Mouse (Mus musculus) liver, embryonic 13.5 days (tissue): ENCODE results near the gene Zfp213. TPM values are rescaled to one million over a fixed set of nuclear protein-coding genes. Genes with fewer than 3 reads are reported as not detected.

ENCODE experiments used
- ATAC-seq: fragments of 200-750 bp; cut with Nextera tagmentation; 2 replicates; pipeline ENCODE4 v1.8.0; 2017; ENCODE audit warnings: low read depth, mild to moderate bottlenecking, moderate number of reproducible peaks, moderate library complexity
- DNase-seq: peaks from one replicate; pipeline ENCODE4 v3.0.0; 2022
- H3K27ac ChIP-seq: fragments of 300-500 bp; sonication (generic); 2 replicates; pipeline ENCODE4 v1.5.1; 2015; ENCODE audit warnings: moderate library complexity, mild to moderate bottlenecking, inconsistent platforms
- H3K27me3 ChIP-seq: fragments of 300-500 bp; sonication (generic); 2 replicates; pipeline ENCODE4 v1.6.1; 2015; ENCODE audit warnings: mild to moderate bottlenecking, inconsistent platforms
- H3K36me3 ChIP-seq: fragments of 300-500 bp; sonication (generic); 2 replicates; pipeline ENCODE4 v1.6.1; 2015; ENCODE audit warnings: mild to moderate bottlenecking, inconsistent platforms
- H3K4me1 ChIP-seq: fragments of 300-500 bp; sonication (generic); replicated peaks from 2 replicates; pipeline ENCODE4 v1.6.1; 2015; ENCODE audit warnings: inconsistent platforms
- H3K4me2 ChIP-seq: fragments of 300-500 bp; sonication (generic); 2 replicates; pipeline ENCODE4 v1.6.1; 2015; ENCODE audit warnings: inconsistent platforms, mild to moderate bottlenecking, moderate library complexity
- H3K4me3 ChIP-seq: fragments of 300-500 bp; sonication (generic); replicated peaks from 2 replicates; pipeline ENCODE4 v1.5.1; 2015; ENCODE audit warnings: mild to moderate bottlenecking, inconsistent platforms
- H3K9ac ChIP-seq: fragments of 300-500 bp; sonication (generic); 2 replicates; pipeline ENCODE4 v1.6.1; 2015; ENCODE audit warnings: mild to moderate bottlenecking, inconsistent platforms
- H3K9me3 ChIP-seq: fragments of 300-500 bp; sonication (generic); replicated peaks from 2 replicates; pipeline ENCODE4 v1.6.1; 2016; ENCODE audit warnings: inconsistent platforms
- WGBS: fragments of 180-500 bp; shearing (Covaris S2); methylation state at CpG from one replicate; pipeline ENCODE4 v1.1.7; 2015; ENCODE audit not compliant: insufficient replicate concordance; 5-methylcytosine and 5-hydroxymethylcytosine counted together
- polyA plus RNA-seq: library from polyadenylated mRNA; unstranded; fragments of >200 nt; fragmentation: Nextera tagmentation; extraction: Ambion mirVana; gene quantifications from 2 replicates; pipeline ENCODE4 v1.2.1, GENCODE M21; 2015

Gene Zfp213
- polyA plus RNA-seq, 1 experiment from 2014 or later: 6.5 TPM

DNA sequence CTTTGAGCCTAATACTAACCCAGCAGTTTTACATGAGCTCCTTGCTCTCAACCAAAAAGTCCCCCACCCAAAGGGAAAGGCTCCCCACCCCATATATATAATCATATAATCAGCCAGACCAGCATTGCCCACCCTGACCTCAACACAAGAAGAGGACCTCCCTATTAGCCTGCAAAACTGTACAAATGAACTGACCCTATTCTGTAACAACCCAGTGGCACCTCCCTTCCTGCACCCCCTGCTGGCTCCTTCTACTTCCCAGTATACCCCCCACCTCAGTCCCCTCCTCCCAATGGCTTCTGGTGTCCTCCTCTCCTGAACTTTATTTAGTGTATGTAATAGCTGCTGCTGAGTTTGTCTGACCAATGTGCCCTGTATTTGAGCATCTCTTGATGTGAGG, 12.6 kb downstream of the Zfp213 start:
- Histone ChIP-seq H3K4me3 (peak overlapping the region; percentile 68), H3K27ac (peak overlapping the region; percentile 81), H3K4me2 (peak overlapping the region; percentile 84), H3K9me3 (no peaks in the 10 kb centered on the region), H3K27me3 (no peaks in the 10 kb centered on the region), H3K9ac (peak overlapping the region; percentile 75), H3K4me1 (peaks cover 51% of the 10 kb centered on the region), H3K36me3 (peaks cover 18% of the 10 kb centered on the region)
- no peak for DNase-seq
- no peak for ATAC-seq

GRCm38 (mm10) chr17:23550856-23551255, 13.2 kb downstream of the Zfp213 start:
- Histone ChIP-seq H3K9ac (peak overlapping the region; percentile 75), H3K9me3 (no peaks in the 10 kb centered on the region), H3K36me3 (peaks cover 12% of the 10 kb centered on the region), H3K4me2 (peak overlapping the region; percentile 84), H3K4me1 (peaks cover 54% of the 10 kb centered on the region), H3K27ac (peak overlapping the region; percentile 81), H3K27me3 (no peaks in the 10 kb centered on the region), H3K4me3 (peak overlapping the region; percentile 68)
- ATAC-seq: no peak
- no peak for DNase-seq
- WGBS: 0% methylated on average over 15 of the region's 15 CpGs

DNA sequence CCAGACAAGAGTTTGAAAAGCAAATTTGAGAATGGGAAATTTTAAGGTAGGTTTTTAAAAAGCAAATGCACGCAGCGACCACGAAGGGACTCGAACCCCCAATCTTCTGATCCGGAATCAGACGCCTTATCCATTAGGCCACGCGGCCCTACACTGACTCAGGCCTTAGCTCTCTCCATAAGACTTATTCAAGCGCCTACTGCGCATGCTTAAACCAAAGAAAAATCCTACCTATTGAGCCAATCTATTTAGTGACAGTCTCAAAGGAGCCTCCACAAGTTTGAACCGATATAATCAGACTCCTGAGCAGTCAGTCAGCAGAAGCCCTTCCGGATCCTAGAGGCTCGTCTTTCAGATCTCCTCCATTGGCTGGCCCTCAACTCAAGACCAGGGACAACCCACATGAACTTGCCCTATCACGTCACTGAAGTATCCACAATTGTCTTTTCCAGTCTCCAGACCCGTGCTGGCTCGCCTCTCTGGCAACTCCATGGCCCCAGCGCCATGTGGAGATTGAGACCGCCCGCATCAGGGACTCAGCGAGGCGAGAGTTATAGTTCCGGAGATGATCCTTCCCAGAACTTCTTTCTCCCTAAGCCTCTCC, 13.7 kb downstream of the Zfp213 start:
- under 1% methylated on average over 22 of the region's 22 CpGs for WGBS
- no peaks in the 10 kb centered on the region for H3K9me3 ChIP-seq
- ATAC-seq (peak; percentile 49), DNase-seq (peak; percentile 86)
- peak overlapping the region; percentile 84 for H3K4me2 ChIP-seq
- H3K36me3 ChIP-seq: peaks cover 7% of the 10 kb centered on the region; the same call in 1 of the 2 replicates
- no peaks in the 10 kb centered on the region for H3K27me3 ChIP-seq
- H3K4me3 ChIP-seq: peak overlapping the region; percentile 68
- peak overlapping the region; percentile 81 for H3K27ac ChIP-seq
- peaks cover 54% of the 10 kb centered on the region for H3K4me1 ChIP-seq
- peak overlapping the region; percentile 75 for H3K9ac ChIP-seq

GRCm38 (mm10) chr17:23549441-23549840, 14.6 kb downstream of the Zfp213 start:
- DNase-seq: no peak
- 0 out of 2 replicates have a peak, but pooled peaks cover under 1% of the 10 kb centered on the region for H3K36me3 ChIP-seq
- H3K4me1 ChIP-seq: peaks cover 54% of the 10 kb centered on the region
- 5% methylated on average over 9 of the region's 9 CpGs for WGBS
- H3K4me2 ChIP-seq: peak overlapping the region; percentile 84
- peak overlapping the region; percentile 63 for H3K9ac ChIP-seq
- H3K27ac ChIP-seq: peak overlapping the region; percentile 58
- H3K9me3 ChIP-seq: no peaks in the 10 kb centered on the region
- ATAC-seq: no peak
- H3K27me3 ChIP-seq: no peaks in the 10 kb centered on the region
- H3K4me3 ChIP-seq: peak overlapping the region; percentile 68

- Histone ChIP-seq H3K27me3 (no peaks in the 10 kb centered on the region), H3K4me3 (peak overlapping the region; percentile 68), H3K9me3 (no peaks in the 10 kb centered on the region), H3K36me3 (no peaks in the 10 kb centered on the region), H3K4me2 (peak overlapping the region; percentile 84), H3K27ac (peak overlapping the region; percentile 58), H3K9ac (peak overlapping the region; percentile 63), H3K4me1 (peaks cover 55% of the 10 kb centered on the region)
- ATAC-seq (peak; percentile 52), DNase-seq (peak; percentile 88)
- under 1% methylated on average over 15 of the region's 15 CpGs for WGBS
Observed at GRCm38 (mm10) chr17:23548615-23549014, 15.4 kb downstream of the Zfp213 start.

DNA sequence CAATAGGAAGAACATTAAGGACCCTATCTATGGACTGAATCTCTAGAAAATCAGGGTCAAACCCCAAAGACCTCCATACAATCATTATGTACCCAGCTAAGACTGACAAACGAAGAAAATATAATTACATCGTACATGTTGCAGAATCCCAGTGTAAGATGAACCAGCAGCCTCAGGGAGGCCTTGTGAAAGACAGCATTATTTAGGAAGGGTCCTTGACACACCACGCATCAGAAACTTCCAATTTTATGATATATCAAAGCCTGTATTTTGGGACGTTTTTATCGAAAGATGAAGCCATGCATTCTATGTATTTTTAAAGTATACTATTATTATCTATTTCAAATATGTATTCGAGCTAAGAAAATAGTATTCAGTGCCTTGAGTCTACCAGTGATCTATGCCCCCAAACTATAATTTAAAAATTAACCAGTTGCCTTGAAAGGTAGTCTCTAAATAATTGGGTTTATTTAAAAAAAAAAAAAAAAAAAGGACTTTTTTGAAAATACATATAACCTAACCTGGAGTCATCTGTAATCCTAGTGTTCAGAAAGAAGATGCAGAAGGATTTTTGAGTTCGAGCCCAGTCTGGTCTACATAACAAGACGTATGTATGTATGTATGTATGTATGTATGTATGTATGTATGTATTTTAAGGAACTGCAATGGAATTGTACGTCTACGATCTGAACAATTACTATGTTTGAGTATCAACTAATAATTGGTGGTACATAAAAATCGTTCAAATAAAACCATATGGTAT, 16.2 kb downstream of the Zfp213 start:
- Histone ChIP-seq H3K4me1 (peaks cover 56% of the 10 kb centered on the region), H3K4me2 (peak overlapping the region; percentile 84), H3K27ac (no peak overlapping the region), H3K9ac (no peak overlapping the region), H3K27me3 (no peaks in the 10 kb centered on the region; the same call in 1 of the 2 replicates), H3K9me3 (no peaks in the 10 kb centered on the region), H3K4me3 (peak overlapping the region; percentile 76), H3K36me3 (no peaks in the 10 kb centered on the region)
- WGBS: 42% methylated on average over 11 of the region's 11 CpGs
- no peak for ATAC-seq
- DNase-seq: no peak

DNA sequence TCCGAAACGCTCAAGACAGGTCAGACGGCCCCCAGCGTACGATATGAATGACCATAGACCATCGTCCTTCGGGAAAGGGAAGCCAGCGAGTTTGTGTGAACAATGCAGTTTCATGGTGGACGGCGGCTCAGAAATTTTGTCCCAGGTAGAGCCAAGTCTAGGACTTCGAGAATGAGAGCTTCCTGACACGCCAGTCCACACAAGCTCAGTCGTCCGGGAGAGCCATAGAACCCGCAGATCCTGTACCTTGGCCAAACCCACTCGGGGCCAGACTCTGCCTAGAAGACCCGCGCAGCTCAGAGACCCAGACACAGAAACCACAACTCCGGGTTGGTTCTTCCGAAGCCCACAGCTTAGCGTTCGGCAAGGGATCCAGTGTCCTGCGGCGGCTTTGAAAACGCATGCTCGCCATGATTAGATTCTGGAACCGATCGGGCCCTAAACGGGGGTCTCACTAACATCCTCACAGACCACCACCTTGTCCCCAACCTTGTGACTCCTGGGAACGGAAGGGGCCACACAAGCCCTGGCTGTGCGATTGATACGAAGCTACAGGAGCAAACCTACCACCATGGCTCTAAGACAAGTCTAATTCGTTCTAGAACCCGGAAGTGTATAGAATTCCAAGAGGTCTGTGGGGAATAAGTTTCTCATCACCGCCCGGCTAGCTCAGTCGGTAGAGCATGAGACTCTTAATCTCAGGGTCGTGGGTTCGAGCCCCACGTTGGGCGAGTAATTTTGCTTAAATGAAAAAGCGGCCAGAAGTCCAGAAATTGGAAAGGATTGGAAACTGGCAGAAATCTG, 17.1 kb downstream of the Zfp213 start:
- peaks cover 55% of the 10 kb centered on the region for H3K4me1 ChIP-seq
- no peaks in the 10 kb centered on the region for H3K36me3 ChIP-seq
- under 1% methylated on average over 42 of the region's 42 CpGs for WGBS
- H3K4me3 ChIP-seq: peak overlapping the region; percentile 76
- DNase-seq: peak; percentile 78
- H3K27ac ChIP-seq: peak overlapping the region; percentile 73
- peaks cover 1% of the 10 kb centered on the region for H3K27me3 ChIP-seq
- peak; percentile 43 for ATAC-seq
- peak overlapping the region; percentile 83 for H3K9ac ChIP-seq
- peak overlapping the region; percentile 71 for H3K4me2 ChIP-seq
- H3K9me3 ChIP-seq: no peaks in the 10 kb centered on the region

GRCm38 (mm10) chr17:23546333-23546701, 17.7 kb downstream of the Zfp213 start:
- Histone ChIP-seq H3K4me2 (peak overlapping the region; percentile 71), H3K9me3 (no peaks in the 10 kb centered on the region), H3K36me3 (no peaks in the 10 kb centered on the region), H3K27me3 (peaks cover 7% of the 10 kb centered on the region), H3K9ac (peak overlapping the region; percentile 83), H3K4me3 (peak overlapping the region; percentile 76), H3K27ac (peak overlapping the region; percentile 73; the same call in 1 of the 2 replicates), H3K4me1 (peaks cover 57% of the 10 kb centered on the region)
- ATAC-seq: peak; percentile 56
- DNase-seq: peak; percentile 76
- WGBS: under 1% methylated on average over 20 of the region's 20 CpGs

- H3K4me2 ChIP-seq: peak overlapping the region; percentile 71
- no peaks in the 10 kb centered on the region for H3K9me3 ChIP-seq
- peak overlapping the region; percentile 76 for H3K4me3 ChIP-seq
- peaks cover 7% of the 10 kb centered on the region for H3K27me3 ChIP-seq
- H3K9ac ChIP-seq: peak overlapping the region; percentile 10; the same call in 1 of the 2 replicates
- no peaks in the 10 kb centered on the region for H3K36me3 ChIP-seq
- 4% methylated on average over 6 of the region's 6 CpGs for WGBS
- ATAC-seq: peak; percentile 2
- DNase-seq: no peak
- H3K4me1 ChIP-seq: peaks cover 57% of the 10 kb centered on the region
- no peak overlapping the region for H3K27ac ChIP-seq
Observed at GRCm38 (mm10) chr17:23545841-23546240, 18.2 kb downstream of the Zfp213 start.

- peaks cover 7% of the 10 kb centered on the region for H3K27me3 ChIP-seq
- no peak overlapping the region for H3K27ac ChIP-seq
- H3K4me3 ChIP-seq: no peak overlapping the region
- no peaks in the 10 kb centered on the region for H3K36me3 ChIP-seq
- no peak for ATAC-seq
- no peak for DNase-seq
- H3K4me2 ChIP-seq: no peak overlapping the region
- no peaks in the 10 kb centered on the region for H3K9me3 ChIP-seq
- WGBS: 81% methylated on average over 1 of the region's 1 CpGs
- H3K9ac ChIP-seq: no peak overlapping the region
- H3K4me1 ChIP-seq: peaks cover 63% of the 10 kb centered on the region
Observed at GRCm38 (mm10) chr17:23544766-23545165, 19.3 kb downstream of the Zfp213 start.

GRCm38 (mm10) chr17:23543983-23544382, 20.1 kb downstream of the Zfp213 start:
- Histone ChIP-seq H3K27me3 (peaks cover 7% of the 10 kb centered on the region), H3K4me2 (no peak overlapping the region), H3K27ac (no peak overlapping the region), H3K9ac (no peak overlapping the region), H3K9me3 (no peaks in the 10 kb centered on the region), H3K36me3 (no peaks in the 10 kb centered on the region), H3K4me1 (peaks cover 55% of the 10 kb centered on the region), H3K4me3 (no peak overlapping the region)
- DNase-seq (no peak), ATAC-seq (no peak)
- 60% methylated on average over 4 of the region's 4 CpGs for WGBS
